Mouse (Mus musculus) kidney, postnatal 14 days (tissue): ENCODE results near the gene H1f0.

Experiments used
- DNase-seq: peaks from one replicate; pipeline ENCODE4 v3.0.0; 2022; ENCODE audit warnings: mixed read lengths

H1f0 gene

GRCm38 (mm10) chr15:79040501-79041416 lies 12.5 kb downstream of the H1f0 start:
- DNase-seq = no peak

GRCm38 (mm10) chr15:79041585-79041984 lies 13.3 kb downstream of the H1f0 start, which contains the start of gene Galr3:
Gene Galr3 (plus strand): TSS chr15:79041885.
- DNase-seq = no peak

DNA sequence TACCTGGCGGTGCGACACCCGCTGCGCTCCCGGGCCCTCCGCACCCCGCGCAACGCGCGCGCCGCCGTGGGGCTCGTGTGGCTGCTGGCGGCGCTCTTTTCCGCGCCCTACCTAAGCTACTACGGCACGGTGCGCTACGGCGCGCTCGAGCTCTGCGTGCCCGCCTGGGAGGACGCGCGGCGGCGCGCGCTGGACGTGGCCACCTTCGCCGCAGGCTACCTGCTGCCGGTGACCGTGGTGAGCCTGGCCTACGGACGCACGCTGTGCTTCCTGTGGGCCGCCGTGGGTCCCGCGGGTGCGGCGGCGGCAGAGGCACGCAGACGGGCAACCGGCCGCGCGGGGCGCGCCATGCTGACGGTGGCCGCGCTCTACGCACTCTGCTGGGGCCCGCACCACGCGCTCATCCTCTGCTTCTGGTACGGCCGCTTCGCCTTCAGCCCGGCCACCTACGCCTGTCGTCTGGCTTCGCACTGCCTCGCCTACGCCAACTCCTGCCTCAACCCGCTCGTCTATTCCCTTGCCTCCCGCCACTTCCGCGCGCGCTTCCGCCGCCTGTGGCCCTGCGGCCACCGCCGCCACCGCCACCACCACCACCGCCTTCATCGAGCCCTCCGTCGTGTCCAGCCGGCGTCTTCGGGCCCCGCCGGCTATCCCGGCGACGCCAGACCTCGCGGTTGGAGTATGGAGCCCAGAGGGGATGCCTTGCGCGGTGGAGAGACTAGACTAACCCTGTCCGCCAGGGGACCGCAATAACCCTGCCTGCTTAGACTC lies 14.7 kb downstream of the H1f0 start:
- DNase-seq = peak; percentile 40

GRCm38 (mm10) chr15:79044837-79045236 lies 16.6 kb downstream of the H1f0 start:
- no peak for DNase-seq

DNA sequence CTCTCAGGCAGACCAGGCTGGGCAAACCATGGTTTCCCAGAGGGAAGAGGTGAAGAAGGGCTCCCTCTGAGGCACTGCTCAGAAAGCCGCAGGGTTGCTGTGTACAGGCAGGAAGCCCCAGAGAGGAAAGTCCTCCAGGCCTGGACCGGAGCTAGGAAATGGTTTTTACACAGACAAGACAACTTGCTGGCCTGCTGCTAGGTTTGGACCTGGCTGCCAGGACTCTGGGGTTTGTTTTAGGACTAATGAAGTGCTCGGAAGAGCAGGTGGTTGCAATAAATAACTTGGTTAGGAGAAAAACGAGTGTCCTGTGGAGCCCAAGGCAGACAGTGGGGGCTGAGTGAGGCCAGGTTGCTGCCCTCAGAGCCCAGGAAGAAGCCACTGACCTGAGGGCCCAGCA lies 19.9 kb downstream of the H1f0 start:
- no peak for DNase-seq

GRCm38 (mm10) chr15:79050160-79050845 lies 22.1 kb downstream of the H1f0 start:
- DNase-seq = no peak

DNA sequence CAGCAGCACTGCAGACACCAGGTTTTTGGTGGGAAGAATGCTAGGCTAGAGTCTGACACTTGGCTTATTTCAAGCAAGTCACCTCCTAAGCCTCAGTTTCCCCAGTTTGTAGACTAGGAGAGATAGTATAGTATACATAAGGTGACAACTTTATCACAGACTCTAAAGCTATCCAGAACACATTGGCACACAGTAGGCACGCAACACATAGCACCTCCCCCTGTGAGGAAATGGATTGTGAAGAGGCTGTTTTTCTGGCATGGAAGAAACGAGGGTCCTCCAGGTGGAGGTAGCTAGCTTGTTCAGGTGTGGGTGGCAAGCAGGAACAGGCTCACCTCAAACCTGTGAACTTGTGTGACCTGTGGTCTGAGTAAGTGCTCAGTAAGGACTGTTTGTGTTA lies 22.7 kb downstream of the H1f0 start:
- no peak for DNase-seq

- DNase-seq = peak; percentile 86
Measured at GRCm38 (mm10) chr15:79051461-79052360, 23.5 kb downstream of the H1f0 start.

- no peak for DNase-seq
Measured at GRCm38 (mm10) chr15:79052366-79052765, 24.1 kb downstream of the H1f0 start.

GRCm38 (mm10) chr15:79056601-79057000 lies 28.4 kb downstream of the H1f0 start:
- DNase-seq = no peak

GRCm38 (mm10) chr15:79057850-79058249 lies 29.6 kb downstream of the H1f0 start:
- DNase-seq = no peak

DNA sequence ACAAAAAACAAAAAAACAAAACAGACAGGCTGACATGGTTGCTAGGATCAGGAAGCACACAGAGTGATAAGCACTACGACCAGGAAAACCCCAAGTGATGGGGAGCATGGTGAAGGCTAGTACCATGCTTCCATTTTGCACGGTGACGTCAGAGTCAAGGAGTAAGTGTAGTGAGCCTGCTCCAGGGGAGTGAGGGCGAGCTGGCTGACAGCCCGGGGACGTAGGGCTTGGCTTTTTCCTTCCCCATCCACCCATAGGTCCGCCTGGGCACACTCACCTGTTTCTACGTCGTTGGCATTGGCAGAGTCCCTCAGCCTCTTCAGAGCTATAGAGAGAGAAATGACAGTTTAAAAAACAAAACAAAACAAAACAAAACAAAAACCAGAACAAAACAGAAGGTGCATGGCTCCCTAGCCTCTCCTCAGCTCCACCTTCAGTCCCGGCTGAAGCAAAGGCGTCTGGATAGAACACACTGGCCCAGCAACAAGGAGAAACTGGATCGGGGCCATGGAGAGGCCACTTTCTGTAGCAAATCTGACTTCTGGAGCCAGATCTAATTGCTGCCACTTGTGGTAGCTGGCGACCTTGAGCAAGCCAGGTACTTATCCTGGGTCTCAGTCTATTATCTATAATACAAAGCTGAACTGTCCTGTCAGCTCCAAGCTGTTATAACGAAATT lies 32.8 kb downstream of the H1f0 start:
- no peak for DNase-seq

GRCm38 (mm10) chr15:79062376-79063159 lies 34.3 kb downstream of the H1f0 start, which contains the start of gene Ankrd54:
Gene Ankrd54 (minus strand): TSS chr15:79062893.
- DNase-seq = peak; percentile 99

DNA sequence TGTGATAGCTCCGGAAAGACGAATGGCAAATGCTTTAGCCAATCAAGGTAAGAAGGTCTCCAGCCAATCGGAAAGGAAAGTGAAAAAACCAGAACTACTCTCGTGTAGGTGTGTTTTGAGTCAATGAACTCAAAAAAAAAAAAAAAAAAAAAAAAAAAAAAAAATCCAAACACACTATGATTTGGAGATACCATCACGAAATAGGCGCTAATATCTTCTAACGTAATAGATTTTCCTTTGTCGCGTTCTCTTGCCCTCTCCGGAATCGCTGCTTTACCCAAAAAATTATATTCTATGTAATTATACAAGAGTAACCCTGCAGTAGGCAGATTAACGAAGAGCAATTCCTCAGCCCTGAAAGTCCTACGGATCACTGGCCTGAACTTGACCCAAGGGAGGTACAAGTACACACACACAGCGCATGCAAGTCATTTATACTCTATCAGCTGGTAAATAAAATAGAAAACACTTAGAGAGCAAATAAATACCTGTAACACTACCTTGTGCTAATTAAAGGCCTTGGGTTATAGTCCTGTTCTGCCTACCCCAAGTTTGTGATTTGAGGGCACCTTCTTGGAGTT lies 35.0 kb downstream of the H1f0 start:
- peak; percentile 29 for DNase-seq

DNA sequence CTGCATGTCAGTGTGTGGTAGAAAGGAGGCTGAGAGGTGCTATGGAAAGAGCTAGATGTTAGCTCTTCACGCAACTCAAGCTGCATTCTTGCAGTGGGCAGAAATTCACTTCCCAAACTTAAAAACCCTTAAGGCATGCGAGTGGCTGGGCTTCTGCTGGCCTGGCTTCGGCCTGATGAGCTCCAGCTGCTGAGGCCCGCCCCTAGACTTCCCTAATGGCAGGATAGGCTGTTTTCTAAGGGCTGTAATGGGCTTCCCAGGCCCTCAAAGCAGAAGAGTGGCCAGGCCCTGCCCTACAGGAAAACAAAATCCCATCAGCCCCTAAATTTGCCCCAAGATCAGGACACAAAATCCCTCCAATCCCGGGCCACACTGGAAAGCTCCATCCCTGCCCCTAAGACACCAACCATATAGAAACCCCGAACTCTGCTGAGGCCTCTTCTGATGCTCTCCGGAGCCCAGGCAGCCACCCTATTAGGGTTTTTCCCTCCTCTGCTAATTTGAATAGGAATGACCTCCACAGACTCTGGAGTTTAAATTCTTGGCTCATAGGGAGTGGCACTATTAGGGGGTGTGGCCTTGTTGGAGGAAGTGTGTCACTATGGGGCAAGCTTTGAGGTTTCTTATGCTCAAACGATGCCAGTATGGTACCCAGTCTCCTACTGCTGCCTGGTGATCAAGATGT lies 37.0 kb downstream of the H1f0 start:
- DNase-seq = peak; percentile 50

GRCm38 (mm10) chr15:79066276-79066675 lies 38.0 kb downstream of the H1f0 start:
- peak; percentile 37 for DNase-seq

DNA sequence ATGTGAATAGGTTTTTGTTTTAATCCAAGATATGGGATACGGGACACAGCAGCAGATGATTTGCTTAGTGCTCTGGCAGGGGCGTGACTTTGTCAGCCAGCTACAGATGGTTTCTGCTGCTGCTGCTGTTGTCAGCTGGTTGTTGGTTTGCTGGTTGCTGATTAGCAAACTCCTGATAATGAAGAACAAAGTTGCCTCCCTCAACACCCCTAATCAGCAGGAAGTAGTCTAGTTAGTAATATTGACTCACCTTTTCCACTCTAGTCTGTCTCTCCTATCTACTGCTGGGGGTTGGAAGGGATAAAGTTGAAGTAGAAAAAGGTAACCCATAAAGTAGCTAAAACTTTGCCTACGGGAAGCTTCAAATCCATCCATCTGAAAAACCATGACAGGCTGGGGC lies 39.4 kb downstream of the H1f0 start:
- no peak for DNase-seq

- no peak for DNase-seq
Measured at GRCm38 (mm10) chr15:79068416-79068815, 40.2 kb downstream of the H1f0 start.
